Mouse (Mus musculus) layer of hippocampus, postnatal 14 days (tissue): ENCODE measurements around the gene Dnhd1. TPM values are rescaled to one million over a fixed set of nuclear protein-coding genes. Genes with fewer than 3 reads are reported as not detected.

Source experiments
- total RNA-seq, 2 experiments: library from RNA; stranded (reverse); gene quantifications; 2 replicates each; pipeline ENCODE4 v1.2.3; 2021

Dnhd1 gene
- total RNA-seq, 2 experiments from 2014 or later = 5.5 to 6.0 TPM

Other genes starting within 250 kb of the Dnhd1 start
- under 1 TPM; 0.39 to 0.41 TPM for gene Cnga4, start 246.3 kb upstream of the Dnhd1 start, total RNA-seq
- 10 to 100 TPM; 10.1 to 11.3 TPM for gene Cckbr, start 225.1 kb upstream of the Dnhd1 start, total RNA-seq
- gene Cavin3, start 168.5 kb upstream of the Dnhd1 start, total RNA-seq = 10 to 100 TPM; 13.8 to 14.1 TPM
- gene Smpd1, start 96.5 kb upstream of the Dnhd1 start, total RNA-seq = 10 to 100 TPM; 90.1 to 93.9 TPM
- 100 to 1,000 TPM; 368 to 375 TPM for gene Apbb1, start 69.2 kb upstream of the Dnhd1 start, total RNA-seq
- gene Hpx, start 50.7 kb upstream of the Dnhd1 start, total RNA-seq = not detected
- gene Trim3, start 17.3 kb upstream of the Dnhd1 start, total RNA-seq = 100 to 1,000 TPM; 136 to 145 TPM
- 10 to 100 TPM; 82.3 to 87.2 TPM for gene Timm10b, start 10.8 kb upstream of the Dnhd1 start, total RNA-seq
- gene Arfip2, start 10.4 kb upstream of the Dnhd1 start, total RNA-seq = 100 to 1,000 TPM in 1 of 2 experiments, 10 to 100 TPM in 1; 97.8 to 101 TPM
- gene Gm45799, start 10.3 kb upstream of the Dnhd1 start, total RNA-seq = 10 to 100 TPM in 1 of 2 experiments, 1 to 10 TPM in 1; 5.4 to 11.8 TPM
- 100 to 1,000 TPM; 105 to 111 TPM for gene Ilk, start 85.8 kb downstream of the Dnhd1 start, total RNA-seq
- 10 to 100 TPM; 12.5 to 14.7 TPM for gene Rrp8, start 86.6 kb downstream of the Dnhd1 start, total RNA-seq
- 100 to 1,000 TPM; 137 to 150 TPM for gene Taf10, start 93.5 kb downstream of the Dnhd1 start, total RNA-seq
- 10 to 100 TPM; 54.0 to 54.2 TPM for gene Tpp1, start 101.4 kb downstream of the Dnhd1 start, total RNA-seq
- 10 to 100 TPM; 26.9 to 30.3 TPM for gene Dchs1, start 136.8 kb downstream of the Dnhd1 start, total RNA-seq
- 100 to 1,000 TPM; 121 to 126 TPM for gene Mrpl17, start 160.3 kb downstream of the Dnhd1 start, total RNA-seq